Mouse (Mus musculus) stomach, postnatal 0 days (tissue): ENCODE results near the gene Hnrnpul1. TPM values are rescaled to one million over a fixed set of nuclear protein-coding genes. Genes with fewer than 3 reads are reported as not detected.
"Not testable (repeated sequence)": the region's sequence is repeated elsewhere in the genome, so short reads cannot be mapped to it uniquely, and the experiment has no call there.

Experiments
- ATAC-seq: fragments of 200-750 bp; cut with Nextera tagmentation; 2 replicates; pipeline ENCODE4 v1.8.0; 2017; ENCODE audit not compliant: low FRiP score, low TSS enrichment
- DNase-seq: peaks from one replicate; pipeline ENCODE4 v3.0.0-alpha.2; 2016; ENCODE audit warnings: low spot score
- H3K27ac ChIP-seq: fragments of 300-500 bp; sonication (generic); replicated peaks from 2 replicates; pipeline ENCODE4 v1.5.1; 2014; ENCODE audit warnings: mild to moderate bottlenecking, control low read depth
- H3K27me3 ChIP-seq: fragments of 300-500 bp; sonication (generic); 2 replicates; pipeline ENCODE4 v1.6.1; 2014; ENCODE audit warnings: low read length; ENCODE audit not compliant: control insufficient read depth, insufficient read depth
- H3K36me3 ChIP-seq: fragments of 300-500 bp; sonication (generic); 2 replicates; pipeline ENCODE4 v1.6.1; 2014; ENCODE audit warnings: low read length, mixed read lengths; ENCODE audit not compliant: control insufficient read depth, insufficient read depth
- H3K4me1 ChIP-seq: fragments of 300-500 bp; sonication (generic); replicated peaks from 2 replicates; pipeline ENCODE4 v1.6.1; 2014; ENCODE audit warnings: antibody characterized with exemption; ENCODE audit not compliant: control insufficient read depth, insufficient read depth
- H3K4me2 ChIP-seq: fragments of 300-500 bp; sonication (generic); replicated peaks from 2 replicates; pipeline ENCODE4 v1.6.1; 2014; ENCODE audit warnings: low read depth, mild to moderate bottlenecking, control low read depth, moderate library complexity
- H3K4me3 ChIP-seq: fragments of 300-500 bp; sonication (generic); 2 replicates; pipeline ENCODE4 v1.5.1; 2014; ENCODE audit warnings: low read depth, low read length, control low read depth
- H3K9ac ChIP-seq: fragments of 300-500 bp; sonication (generic); 2 replicates; pipeline ENCODE4 v1.6.1; 2014; ENCODE audit warnings: mild to moderate bottlenecking, low read length, control low read depth, mixed read lengths
- H3K9me3 ChIP-seq: fragments of 300-500 bp; sonication (generic); 2 replicates; pipeline ENCODE4 v1.6.1; 2016; ENCODE audit warnings: low read length; ENCODE audit not compliant: control insufficient read depth
- CTCF ChIP-seq: IDR thresholded peaks from 2 replicates; pipeline ENCODE4 v1.5.1; 2016; ENCODE audit warnings: antibody characterized with exemption, low read depth, mild to moderate bottlenecking, moderate library complexity
- EP300 ChIP-seq: optimal IDR thresholded peaks from 2 replicates; pipeline ENCODE3; 2016; ENCODE audit warnings: antibody characterized with exemption
- WGBS: fragments of 180-500 bp; shearing (Covaris S2); extraction: QIAGEN DNeasy Blood & Tissue Kit; methylation state at CpG from one replicate; pipeline ENCODE4 v1.1.7; 2014; 5-methylcytosine and 5-hydroxymethylcytosine counted together
- polyA plus RNA-seq: library from polyadenylated mRNA; unstranded; fragments of >200 nt; fragmentation: Nextera tagmentation; extraction: Ambion mirVana; gene quantifications from 2 replicates; pipeline ENCODE4 v1.2.1, GENCODE M21; 2015

Gene Hnrnpul1
- polyA plus RNA-seq, 1 experiment from 2014 or later, result 27.5 TPM

GRCm38 (mm10) chr7:25798540-25798939 lies 44.0 kb upstream of the Hnrnpul1 start:
- WGBS, result 83% methylated on average over 2 of the region's 2 CpGs
- H3K4me3 ChIP-seq, result no peak overlapping the region
- no peaks in the 10 kb centered on the region for H3K27me3 ChIP-seq
- TF ChIP-seq EP300 (no peak), CTCF (peak; percentile 60)
- H3K27ac ChIP-seq, result no peak overlapping the region
- no peaks in the 10 kb centered on the region; the same call in 1 of the 2 replicates for H3K4me1 ChIP-seq
- no peak overlapping the region for H3K4me2 ChIP-seq
- ATAC-seq, result 0 out of 2 replicates have a peak, but pooled peaks have one; percentile 3
- H3K9me3 ChIP-seq, result no peaks in the 10 kb centered on the region
- DNase-seq, result no peak
- no peaks in the 10 kb centered on the region for H3K36me3 ChIP-seq
- no peak overlapping the region for H3K9ac ChIP-seq

GRCm38 (mm10) chr7:25794775-25795174 lies 40.2 kb upstream of the Hnrnpul1 start:
- ATAC-seq, result no peak
- H3K4me1 ChIP-seq, result no peaks in the 10 kb centered on the region
- H3K9ac ChIP-seq, result no peak overlapping the region
- no peaks in the 10 kb centered on the region for H3K9me3 ChIP-seq
- no peaks in the 10 kb centered on the region for H3K27me3 ChIP-seq
- TF ChIP-seq EP300 (no peak), CTCF (no peak)
- no peak overlapping the region for H3K4me2 ChIP-seq
- no peak overlapping the region for H3K4me3 ChIP-seq
- DNase-seq, result no peak
- no peak overlapping the region for H3K27ac ChIP-seq
- 79% methylated on average over 8 of the region's 8 CpGs for WGBS
- no peaks in the 10 kb centered on the region for H3K36me3 ChIP-seq

- DNase-seq (no peak), ATAC-seq (no peak)
- Histone ChIP-seq H3K9ac (no peak overlapping the region), H3K4me3 (no peak overlapping the region), H3K36me3 (no peaks in the 10 kb centered on the region), H3K27me3 (no peaks in the 10 kb centered on the region), H3K9me3 (no peaks in the 10 kb centered on the region), H3K4me1 (no peaks in the 10 kb centered on the region), H3K27ac (no peak overlapping the region), H3K4me2 (no peak overlapping the region)
- TF ChIP-seq CTCF (peak; percentile 43), EP300 (no peak)
- WGBS, result 58% methylated on average over 3 of the region's 3 CpGs
Measured at GRCm38 (mm10) chr7:25793679-25794078, 39.1 kb upstream of the Hnrnpul1 start.

- 56% methylated on average over 9 of the region's 9 CpGs for WGBS
- not testable (repeated sequence) for H3K4me2 ChIP-seq, H3K4me1 ChIP-seq, H3K9me3 ChIP-seq, DNase-seq, H3K27ac ChIP-seq, ATAC-seq, H3K9ac ChIP-seq, H3K27me3 ChIP-seq, H3K36me3 ChIP-seq, H3K4me3 ChIP-seq
Measured at GRCm38 (mm10) chr7:25792966-25793365, 38.4 kb upstream of the Hnrnpul1 start.

GRCm38 (mm10) chr7:25790615-25791014 lies 36.1 kb upstream of the Hnrnpul1 start:
- no peak overlapping the region for H3K9ac ChIP-seq
- DNase-seq (no peak), ATAC-seq (no peak)
- WGBS, result 46% methylated on average over 8 of the region's 8 CpGs
- H3K36me3 ChIP-seq, result no peaks in the 10 kb centered on the region
- no peak overlapping the region for H3K4me2 ChIP-seq
- H3K27me3 ChIP-seq, result no peaks in the 10 kb centered on the region
- H3K27ac ChIP-seq, result no peak overlapping the region
- no peak overlapping the region for H3K4me3 ChIP-seq
- no peak for TF ChIP-seq EP300
- TF ChIP-seq CTCF, result 0 out of 2 replicates have a peak, but pooled peaks have one; percentile 3
- H3K4me1 ChIP-seq, result 0 out of 2 replicates have a peak, but pooled peaks cover 4% of the 10 kb centered on the region
- no peaks in the 10 kb centered on the region for H3K9me3 ChIP-seq

GRCm38 (mm10) chr7:25789129-25789440 lies 34.5 kb upstream of the Hnrnpul1 start:
- ATAC-seq, result no peak
- H3K27ac ChIP-seq, result peak overlapping the region; percentile 87; the same call in 1 of the 2 replicates

More at GRCm38 (mm10) chr7:25789129-25789440, 34.5 kb upstream of the Hnrnpul1 start:
- Histone ChIP-seq H3K4me1 (0 out of 2 replicates have a peak, but pooled peaks cover 4% of the 10 kb centered on the region), H3K36me3 (no peaks in the 10 kb centered on the region), H3K4me3 (peak overlapping the region; percentile 63), H3K9me3 (no peaks in the 10 kb centered on the region), H3K4me2 (peak overlapping the region; percentile 77), H3K9ac (peak overlapping the region; percentile 80), H3K27me3 (no peaks in the 10 kb centered on the region)
- DNase-seq, result no peak
- TF ChIP-seq CTCF, result no peak
- no peak for TF ChIP-seq EP300
- 23% methylated on average over 3 of the region's 3 CpGs for WGBS
